Mouse (Mus musculus): ENCODE data around the gene Gm20388.

DNA sequence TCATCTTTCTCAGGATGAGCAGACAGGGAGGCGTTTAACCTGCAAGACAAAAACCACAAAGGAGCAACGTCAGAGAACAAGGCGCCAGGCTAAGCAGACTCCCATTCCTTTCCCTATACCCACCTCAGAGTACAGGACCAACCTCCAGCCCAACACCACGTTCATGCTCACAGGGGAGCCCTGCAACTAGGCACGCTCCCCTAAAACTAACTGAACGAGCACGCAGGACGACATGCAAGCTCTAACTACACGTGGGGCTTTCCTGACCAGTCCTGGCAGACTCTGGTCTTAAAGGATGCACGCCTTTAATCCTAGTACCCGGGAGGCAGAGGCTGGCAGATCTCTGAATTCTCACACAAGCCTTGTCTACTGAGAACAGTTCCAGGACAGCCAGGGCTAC lies 1910.7 kb downstream of the Gm20388 start:
- TF ChIP-seq POLR2A (IDR thresholded peaks at IDR 0.05; ENCODE audit: borderline replicate concordance, insufficient read depth, low read length) (no peak), CTCF (IDR thresholded peaks at IDR 0.05; ENCODE audit: borderline replicate concordance, insufficient read depth, low read depth, low read length) (no peak)
